Mouse (Mus musculus) T-cell, adult 2 months (primary cell): ENCODE measurements around the gene Pkd2l1.
A peak's percentile ranks its signal among the peaks of the same experiment; 100 is the strongest.
"Not testable (repeated sequence)": the region's sequence is repeated elsewhere in the genome, so short reads cannot be mapped to it uniquely, and the experiment has no call there.

Experiments used
- DNase-seq: peaks from one replicate; pipeline ENCODE4 v3.0.0; 2022; ENCODE audit warnings: low spot score

Pkd2l1 gene

DNA sequence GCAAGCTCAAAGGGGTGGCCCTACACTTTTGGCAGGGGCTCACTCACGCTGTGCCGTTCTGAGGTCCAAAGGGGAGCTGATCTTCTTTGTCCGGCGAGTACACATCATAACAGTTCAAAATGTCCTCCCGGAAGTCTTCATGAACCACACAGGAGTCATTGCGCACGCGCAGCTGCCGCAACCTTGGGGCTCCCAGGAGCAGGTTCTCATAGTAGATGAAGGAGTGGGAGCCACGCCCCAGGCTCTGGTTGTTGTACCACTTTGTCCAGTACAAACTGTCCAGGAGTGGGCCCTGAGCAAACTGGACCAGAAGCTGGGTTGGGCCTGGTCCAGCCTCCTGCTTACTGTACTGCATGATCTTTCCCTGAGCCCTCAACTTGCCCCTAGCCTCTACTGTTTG, 35.2 kb downstream of the Pkd2l1 start:
- DNase-seq, result no peak

DNA sequence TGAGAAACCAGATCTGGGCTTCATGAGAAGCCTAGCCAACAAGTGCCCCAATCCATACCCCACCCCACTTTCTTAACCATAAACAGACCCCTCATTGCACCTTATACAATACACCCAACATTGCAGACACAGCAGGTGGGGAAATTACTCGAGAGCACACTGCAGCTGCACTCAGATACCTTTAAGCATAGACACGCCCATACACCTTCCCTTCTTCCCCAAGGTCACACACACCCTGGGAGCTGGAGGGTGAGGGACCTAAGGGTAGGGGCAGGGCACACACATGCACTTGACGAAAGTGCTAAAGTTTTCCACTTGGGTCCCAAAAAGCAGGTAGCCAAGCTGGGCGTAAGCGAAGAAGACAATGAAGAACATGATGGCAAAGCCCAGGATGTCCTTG, 38.5 kb downstream of the Pkd2l1 start:
- no peak for DNase-seq

DNA sequence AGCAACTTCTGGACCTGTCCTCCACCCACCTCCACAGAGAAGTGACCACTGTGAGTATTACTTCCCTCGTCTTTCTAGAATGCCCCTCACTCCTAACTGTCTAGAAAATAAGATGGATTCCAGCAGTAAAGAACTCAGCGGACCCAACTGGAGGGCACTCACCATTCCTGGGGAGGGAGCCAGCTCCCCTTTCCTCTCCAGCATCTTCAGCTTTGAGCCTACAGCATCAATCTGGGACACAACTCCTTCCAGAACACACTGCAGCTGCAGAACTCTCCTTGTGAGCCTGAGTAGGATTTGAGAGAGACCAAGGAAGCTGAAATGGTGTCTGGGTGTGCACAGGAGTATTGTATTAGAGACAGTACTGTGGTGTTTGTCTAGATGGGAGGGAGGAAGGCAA, 43.3 kb downstream of the Pkd2l1 start:
- no peak for DNase-seq

DNA sequence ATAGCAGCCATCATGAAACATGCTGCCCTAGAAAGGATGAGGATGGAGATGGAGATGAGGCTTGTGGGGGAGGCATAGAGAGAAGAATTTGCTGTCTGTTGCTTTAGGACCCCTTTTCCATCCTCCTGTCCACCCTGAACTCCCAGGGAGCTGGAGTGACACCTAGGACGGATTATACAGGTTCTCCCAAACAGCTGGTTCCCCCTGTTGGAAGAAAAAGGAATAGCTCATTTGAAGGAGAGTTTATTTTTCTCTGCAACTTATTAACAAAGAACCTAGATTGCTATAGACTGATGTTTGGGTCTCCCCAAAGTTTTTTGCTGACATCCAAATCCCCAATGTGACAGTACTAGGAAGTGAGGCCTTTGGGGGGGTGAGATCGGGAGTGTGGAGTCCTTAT, 43.9 kb downstream of the Pkd2l1 start:
- DNase-seq, result no peak

DNA sequence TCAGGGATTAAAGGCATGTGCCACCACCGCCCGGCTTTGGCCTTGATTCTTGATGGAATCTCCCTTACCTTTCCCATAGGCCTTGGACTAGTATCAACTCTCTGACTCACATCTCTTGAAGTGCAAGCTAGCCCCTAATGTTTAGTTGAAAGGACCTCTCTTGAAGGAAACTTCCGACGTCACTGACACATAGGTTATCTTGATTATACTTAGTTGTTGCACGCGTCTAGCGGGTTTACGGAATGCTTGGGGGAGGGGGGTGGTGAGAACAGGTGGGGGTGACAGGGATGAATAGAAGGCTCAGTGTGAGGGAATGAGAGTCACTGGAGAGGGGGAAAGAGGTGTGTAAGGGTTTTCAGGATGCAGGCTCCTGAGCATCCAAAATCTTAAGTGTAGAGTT, 45.3 kb downstream of the Pkd2l1 start:
- DNase-seq, result no peak

DNA sequence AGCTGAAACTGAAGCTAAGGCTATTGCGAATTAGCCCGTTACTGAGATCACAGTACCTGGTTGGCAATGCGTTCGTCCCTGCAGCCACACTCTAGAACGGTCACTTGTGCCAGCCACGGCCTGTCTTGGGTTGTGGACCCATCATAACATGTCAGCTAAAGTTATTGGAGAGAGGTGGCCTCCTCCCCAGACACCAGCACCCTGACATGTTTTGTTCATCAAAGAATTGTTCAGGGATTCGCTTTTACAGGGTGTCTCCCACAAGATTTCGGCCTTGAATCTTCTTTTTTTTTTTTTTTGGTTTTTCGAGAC, 45.7 kb downstream of the Pkd2l1 start:
- no peak for DNase-seq

DNA sequence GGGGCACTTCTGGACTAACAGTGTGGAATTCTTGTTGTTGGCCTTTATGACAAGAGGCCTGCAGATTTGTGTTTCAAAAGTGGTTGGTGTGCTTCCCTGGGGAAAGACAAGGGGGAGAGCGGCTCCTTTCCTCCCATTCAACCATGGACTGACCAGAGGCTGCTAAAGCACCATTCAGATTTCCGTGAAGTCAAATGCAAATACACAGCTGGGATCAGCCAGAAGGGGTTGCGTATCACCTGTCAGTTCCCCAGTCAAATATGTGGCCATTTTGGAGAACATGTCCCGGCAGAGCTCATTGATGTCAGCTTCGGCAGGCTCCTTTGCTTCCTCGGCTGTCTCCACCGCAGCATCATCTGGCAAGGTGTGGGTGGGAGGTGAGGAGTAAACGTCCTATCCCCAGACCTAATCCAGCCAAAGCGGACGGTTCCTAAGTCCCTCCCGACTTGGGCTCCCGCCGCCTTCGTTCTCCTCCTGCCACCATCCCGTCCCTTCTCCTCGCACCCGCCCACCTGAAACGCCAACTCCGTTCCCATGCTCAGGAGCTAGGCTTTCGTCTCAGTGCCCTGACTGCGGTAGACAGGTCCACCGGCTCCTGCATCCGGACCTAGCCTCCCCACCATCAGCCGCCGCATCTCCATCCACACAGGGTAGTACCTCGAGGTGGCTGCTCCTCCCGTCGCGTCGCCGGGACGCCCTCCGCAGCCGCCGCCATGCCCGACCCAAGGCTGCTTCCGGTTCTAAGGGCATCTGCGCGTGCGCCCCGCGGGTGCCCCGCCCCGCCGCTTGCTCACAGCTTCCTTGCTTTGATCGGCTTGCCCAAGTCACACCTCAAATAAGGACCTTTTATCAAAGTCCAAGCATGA, 46.3 kb downstream of the Pkd2l1 start, which contains the start of gene Bloc1s2:
Gene Bloc1s2 (minus strand): TSS at position 745 of the 866 bp plus-strand sequence.
- DNase-seq, result peak; percentile 93

DNA sequence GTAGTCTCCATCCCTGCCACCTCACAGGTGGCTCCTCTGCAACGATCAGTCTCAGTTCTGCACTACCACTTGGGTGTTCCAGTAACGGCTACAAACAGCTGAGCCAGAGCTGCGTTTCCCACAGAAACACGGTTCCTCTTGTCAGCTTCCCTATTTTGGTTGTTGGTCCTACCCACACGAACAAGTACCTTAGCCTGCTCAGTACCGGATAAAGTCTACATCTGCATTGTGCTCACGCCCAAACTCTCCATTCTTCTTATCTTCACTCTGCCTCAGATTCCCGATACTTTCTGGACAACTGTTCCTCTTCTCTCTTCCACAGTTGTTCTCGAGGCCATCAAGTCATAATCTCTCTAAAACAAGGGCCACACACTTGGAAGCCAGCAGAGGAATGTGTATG, 47.9 kb downstream of the Pkd2l1 start:
- DNase-seq, result no peak

DNA sequence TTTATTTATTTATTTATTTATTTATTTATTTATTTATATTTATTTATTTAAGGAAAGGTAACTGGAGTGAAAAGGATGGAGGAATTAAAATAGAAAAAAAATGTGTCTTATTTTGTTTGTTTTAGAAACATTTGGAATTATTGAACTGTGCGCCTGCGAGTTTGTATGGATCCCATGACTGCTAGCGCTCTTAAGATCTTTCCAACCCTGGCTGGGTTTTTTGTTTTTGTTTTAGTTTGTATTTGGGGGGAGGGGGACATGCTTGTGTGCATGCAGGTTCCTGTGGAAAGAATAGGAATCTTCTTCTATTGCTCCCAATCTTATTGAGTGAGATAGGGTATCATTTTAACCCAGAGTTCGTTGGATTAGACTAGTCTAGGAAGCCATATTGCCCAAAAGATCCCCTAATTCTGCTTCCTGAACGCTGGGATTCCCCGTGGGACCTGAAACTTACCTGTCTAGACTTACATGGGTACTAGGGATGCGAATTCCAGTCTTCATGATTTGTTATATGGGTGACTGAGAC, 56.2 kb downstream of the Pkd2l1 start:
- DNase-seq, result no peak

DNA sequence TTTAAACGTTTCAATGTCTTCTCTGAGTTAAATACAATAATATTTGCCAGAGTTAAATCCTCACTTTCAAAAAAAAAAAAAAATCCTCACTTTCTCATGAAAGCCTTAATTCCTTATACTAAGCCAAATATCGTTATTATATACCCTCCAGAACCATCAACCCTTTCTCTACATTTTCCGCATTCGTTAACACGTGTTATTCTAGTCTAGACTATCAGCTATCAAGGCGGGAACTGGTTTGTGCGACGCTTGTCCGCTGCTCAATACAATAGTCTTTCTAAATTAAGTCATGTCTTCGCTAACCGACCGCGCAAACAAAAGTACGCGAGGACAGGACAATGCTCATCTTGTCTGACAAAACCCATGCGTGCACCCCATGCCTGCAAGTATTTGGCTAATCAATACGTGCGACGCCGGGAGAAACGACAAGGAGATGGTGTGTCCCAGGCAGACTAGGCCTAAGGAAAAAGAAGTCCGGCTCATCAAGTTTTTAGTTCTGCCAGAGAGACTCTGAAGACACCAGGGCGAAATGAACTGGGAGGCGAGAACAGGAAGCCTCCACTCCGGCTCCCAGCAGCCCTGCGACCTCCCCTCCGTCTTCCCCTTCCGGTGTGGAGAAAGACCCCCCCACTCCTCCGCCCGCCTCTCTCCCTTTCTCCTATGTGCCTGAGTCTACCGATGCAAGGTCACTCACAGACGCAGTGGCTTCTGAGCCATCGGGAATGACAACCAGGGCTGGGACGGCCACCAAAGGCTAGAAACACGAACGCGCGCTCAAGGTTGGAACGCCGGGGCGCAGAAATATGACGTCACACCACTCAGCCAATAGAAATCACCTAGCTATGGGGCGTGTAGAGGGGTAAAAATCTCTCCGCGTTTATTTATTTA, 56.9 kb downstream of the Pkd2l1 start, which contains the start of gene Cwf19l1:
Gene Cwf19l1 (minus strand): TSS at position 805 of the 888 bp plus-strand sequence.
- DNase-seq, result peak; percentile 81

DNA sequence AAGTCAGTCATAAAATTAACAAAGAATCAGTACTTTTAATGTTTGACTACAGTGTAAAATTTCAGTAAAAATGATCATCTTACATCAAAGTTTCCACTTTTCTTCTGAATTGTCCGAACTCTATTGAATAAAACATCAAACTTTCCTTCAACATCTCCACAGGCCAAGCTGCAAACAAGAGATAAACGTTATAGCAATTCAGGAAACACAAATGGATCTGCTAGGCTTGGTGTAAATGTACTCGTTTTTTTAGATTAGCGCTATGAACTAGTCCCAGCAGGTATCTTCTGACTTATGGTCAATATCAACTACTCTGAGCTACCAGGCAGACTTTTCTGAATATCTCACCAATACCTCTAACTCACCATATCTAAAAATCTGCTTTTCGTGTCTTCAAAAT, 59.3 kb downstream of the Pkd2l1 start:
- no peak for DNase-seq

DNA sequence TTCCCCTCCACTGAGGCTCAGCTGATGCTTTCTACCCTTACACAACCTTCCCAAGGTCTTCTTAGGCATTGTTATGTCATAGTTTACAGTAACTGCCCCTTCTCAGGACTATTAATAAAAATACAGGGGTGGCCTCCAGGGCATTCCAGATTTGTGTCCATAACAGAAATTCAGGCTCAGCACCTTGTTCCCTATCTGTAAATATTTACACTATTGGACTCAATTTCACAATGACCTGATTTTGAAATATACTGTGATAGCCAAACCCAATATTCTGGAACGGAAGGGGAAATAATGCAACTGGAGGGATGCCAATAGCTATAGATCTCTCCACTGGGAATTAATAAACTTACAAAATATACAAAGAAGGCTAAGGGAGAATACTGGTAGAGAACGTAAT, 63.7 kb downstream of the Pkd2l1 start:
- DNase-seq, result no peak

DNA sequence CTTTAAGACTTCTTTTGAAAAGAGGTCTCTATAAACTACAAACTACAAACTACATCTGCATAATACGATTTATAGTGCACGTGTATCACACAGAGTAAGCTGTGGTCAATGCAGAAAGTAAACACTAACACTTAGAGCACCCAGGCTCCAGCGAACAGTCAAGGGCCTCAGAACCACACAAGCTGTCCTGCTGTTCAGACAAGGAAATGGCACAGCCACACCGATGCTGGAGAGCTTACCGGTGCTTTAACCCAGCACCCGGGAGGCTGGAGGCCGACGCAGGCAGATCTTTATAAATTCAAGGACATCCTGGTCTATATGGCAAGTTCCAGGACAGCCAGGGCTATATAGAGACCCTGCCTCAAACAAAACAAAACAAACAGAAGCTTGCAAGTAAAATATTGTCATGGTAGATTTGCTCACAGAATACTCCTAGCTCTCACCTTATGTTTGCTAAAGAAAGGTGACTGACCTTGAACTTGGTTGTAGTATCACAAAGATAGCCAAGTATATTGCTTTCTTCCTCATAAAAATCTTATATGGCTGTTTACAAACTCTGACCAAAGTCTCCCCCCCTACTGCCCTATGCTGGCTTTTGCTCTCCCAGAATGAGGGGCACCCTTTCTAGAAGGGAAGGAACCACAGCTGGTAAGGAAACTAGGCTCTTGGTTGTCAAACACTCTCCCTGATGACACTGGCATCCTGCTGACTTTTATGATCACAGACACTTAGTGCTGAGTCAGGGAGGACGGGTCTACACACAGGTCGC, 64.3 kb downstream of the Pkd2l1 start:
- DNase-seq, result no peak

DNA sequence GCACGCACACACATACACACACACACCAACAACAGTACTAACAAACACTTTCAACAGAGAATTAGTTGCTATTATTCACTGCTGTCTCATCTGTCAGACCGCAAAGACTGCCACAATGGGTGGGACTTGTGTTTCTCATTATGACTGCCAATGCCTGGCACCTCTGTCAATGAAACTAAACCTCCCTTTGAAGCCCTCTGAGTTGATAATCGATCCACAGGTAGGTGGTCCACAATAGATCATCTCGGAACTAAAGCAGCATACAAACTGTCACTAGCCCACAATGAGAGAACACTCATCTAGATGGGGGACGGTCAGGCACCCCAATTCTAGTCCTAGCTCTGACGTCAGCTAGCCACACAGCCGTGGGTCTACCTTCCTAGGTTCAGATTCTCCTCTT, 71.1 kb downstream of the Pkd2l1 start:
- DNase-seq, result no peak

DNA sequence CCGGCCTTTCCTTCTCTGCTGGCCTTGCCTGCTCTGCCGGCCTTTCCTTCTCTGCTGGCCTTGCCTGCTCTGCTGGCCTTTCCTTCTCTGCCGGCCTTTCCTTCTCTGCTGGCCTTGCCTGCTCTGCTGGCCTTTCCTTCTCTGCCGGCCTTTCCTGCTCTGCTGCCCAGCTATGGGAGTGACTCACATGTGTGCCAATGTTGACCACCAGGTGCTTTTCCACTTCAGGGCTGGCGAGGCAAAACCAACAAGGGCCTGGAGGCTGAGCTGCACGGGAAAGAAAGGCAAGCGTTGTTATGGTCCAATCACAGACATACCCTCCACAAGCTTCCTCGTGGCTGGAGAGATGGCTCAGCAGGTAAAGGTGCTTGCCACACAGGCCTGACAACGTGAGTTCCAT, 71.6 kb downstream of the Pkd2l1 start:
- DNase-seq, result not testable (repeated sequence)

DNA sequence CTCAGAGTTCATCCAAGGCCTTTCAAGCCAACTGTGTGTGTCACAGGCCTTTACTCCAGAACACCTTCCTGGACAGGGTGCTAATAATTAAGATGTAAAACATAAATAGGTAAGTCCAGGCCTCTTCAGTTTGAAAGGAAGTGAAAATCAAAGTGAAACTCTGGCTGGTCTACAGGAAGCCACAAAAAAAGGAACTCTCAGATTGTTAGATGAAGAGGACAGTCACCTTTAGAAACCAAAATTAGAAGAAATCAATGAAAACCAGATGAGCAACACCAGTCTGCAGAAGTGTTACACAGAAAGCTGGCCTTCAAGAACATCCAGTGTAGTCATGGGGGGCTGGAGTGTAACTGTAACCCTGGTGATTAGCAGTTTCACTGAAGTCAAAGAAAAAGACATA, 74.4 kb downstream of the Pkd2l1 start:
- DNase-seq, result no peak

DNA sequence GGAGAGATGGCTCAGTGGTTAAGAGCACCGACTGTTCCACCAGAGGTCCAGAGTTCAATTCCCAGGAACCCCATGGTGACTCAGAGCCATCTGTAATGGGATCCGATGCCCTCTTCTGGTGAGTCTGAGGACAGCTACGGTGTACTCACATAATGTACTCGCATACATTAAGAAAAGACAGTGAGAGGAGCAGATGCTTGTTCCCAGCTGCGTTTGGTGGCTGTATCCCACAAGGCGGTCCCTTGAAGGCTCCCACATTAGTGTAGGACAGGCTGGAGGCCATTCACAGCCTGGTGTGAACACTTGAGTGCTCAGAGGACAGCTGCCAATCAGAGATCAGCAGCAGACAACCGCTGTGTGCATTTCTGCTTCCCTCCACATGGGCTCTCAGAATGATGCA, 80.5 kb downstream of the Pkd2l1 start:
- no peak for DNase-seq

DNA sequence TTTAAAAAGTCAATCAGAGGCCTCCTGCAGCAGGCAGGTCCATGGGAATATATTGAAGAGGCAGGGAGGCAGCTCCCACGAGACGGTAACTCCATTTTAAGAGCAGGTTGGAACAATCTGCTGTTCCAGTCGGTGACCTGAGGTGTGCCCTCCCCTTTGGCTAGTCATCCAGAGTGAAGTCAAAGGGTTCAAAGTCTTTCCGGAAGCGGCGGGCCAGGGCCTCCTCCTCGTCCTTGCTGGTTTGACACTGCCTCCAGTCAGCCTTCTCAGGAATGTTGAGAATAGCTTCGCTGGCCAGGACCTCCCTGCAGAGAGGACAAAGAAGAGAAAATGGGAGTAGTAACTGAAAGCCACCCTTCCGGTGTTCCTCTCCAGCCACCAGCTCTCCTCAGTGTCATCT, 81.9 kb downstream of the Pkd2l1 start:
- no peak for DNase-seq

DNA sequence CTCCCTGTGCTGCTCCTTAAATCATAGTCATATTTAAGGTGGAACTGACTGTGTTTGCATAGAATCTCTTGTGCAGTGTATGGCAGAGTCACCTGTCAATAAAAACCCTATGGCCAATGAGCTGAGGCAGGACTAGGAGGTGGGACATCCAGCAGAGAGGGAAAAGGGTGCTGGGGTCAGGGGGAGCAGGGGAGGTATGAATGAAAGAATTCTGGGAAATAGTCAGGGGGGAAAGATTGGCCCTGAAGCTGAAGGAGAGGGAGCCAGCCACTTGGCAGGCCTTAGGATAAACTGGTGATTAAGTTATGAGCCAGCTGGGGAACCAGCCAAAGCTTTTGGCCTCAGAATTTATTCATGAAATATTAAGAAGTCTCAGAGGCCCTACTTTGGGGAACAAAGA, 83.2 kb downstream of the Pkd2l1 start:
- no peak for DNase-seq

DNA sequence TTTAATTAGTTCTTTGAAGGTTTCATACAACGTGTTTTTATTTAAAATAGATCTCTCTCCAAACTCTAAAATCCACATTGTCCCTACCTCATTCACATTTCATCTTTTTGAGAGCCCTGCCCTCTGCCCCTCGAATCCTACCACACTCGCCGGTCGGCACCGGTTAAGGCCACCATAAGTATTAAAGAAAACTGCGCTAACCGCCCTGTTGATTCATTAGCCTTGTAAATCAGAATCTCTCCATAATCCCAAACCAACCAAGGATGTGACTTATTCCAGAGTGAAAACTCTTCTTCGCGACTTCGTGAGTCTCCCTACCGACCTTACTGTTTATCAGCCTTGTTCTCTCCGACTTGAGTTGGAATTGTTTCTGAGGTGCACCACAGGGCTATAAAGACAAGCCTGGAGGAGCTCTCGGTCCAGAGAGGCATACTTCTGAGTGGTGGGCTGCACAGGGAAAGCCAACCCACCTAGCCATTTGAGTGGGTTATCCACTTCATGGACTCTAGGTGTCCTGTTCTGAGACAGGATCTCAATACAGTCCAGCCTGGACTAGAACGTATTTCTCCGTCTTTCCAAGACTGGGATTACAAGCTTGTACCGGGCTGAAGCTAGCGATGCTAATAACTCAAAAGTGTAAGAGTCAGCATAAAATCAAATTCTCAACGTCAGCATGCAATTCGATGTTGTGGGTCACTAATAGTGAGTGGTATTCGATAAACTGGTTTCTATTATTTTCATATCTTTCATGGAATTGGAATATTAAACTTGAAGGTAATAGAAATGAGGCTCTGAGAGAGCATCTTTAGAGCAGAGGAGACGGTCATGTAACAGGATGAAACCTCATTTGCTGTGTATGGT, 84.4 kb downstream of the Pkd2l1 start:
- no peak for DNase-seq
